Mouse (Mus musculus): Measurements from ENCODE around the gene Rwdd3. TPM values are rescaled to one million over a fixed set of nuclear protein-coding genes. Genes with fewer than 3 reads are reported as not detected.

Gene Rwdd3
- polyA plus RNA-seq, 1 experiment from 2014 or later: 4.6 TPM

- 79% methylated on average over 1 of the region's 1 CpGs for WGBS
- no peak for ATAC-seq (replicated peaks; ENCODE audit: low FRiP score)
Measured at GRCm38 (mm10) chr3:121176011-121176410, 4.5 kb upstream of the Rwdd3 start.

GRCm38 (mm10) chr3:121174248-121174945 lies 2.9 kb upstream of the Rwdd3 start:
- Histone ChIP-seq H3K9me3 (replicated peaks) (no peaks in the 10 kb centered on the region), H3K27ac (no peak overlapping the region), H3K4me3 (replicated peaks) (no peak overlapping the region), H3K27me3 (no peaks in the 10 kb centered on the region), H3K36me3 (no peaks in the 10 kb centered on the region), H3K9ac (no peak overlapping the region), H3K4me1 (0 out of 2 replicates have a peak, but pooled peaks cover 9% of the 10 kb centered on the region), H3K4me2 (no peak overlapping the region)
- 70% methylated on average over 9 of the region's 9 CpGs for WGBS
- no peak for ATAC-seq (replicated peaks; ENCODE audit: low FRiP score)

More at GRCm38 (mm10) chr3:121176011-121176410, 4.5 kb upstream of the Rwdd3 start:
- H3K27me3 ChIP-seq: no peaks in the 10 kb centered on the region
- H3K27ac ChIP-seq: no peak overlapping the region
- no peaks in the 10 kb centered on the region for H3K9me3 ChIP-seq (replicated peaks)
- H3K4me3 ChIP-seq (replicated peaks): no peak overlapping the region
- H3K4me1 ChIP-seq: 0 out of 2 replicates have a peak, but pooled peaks cover 4% of the 10 kb centered on the region
- H3K36me3 ChIP-seq: no peaks in the 10 kb centered on the region
- no peak overlapping the region for H3K9ac ChIP-seq
- H3K4me2 ChIP-seq: no peak overlapping the region

- no peak overlapping the region for H3K27ac ChIP-seq
- H3K27me3 ChIP-seq: no peaks in the 10 kb centered on the region
- H3K4me3 ChIP-seq (replicated peaks): no peak overlapping the region
- H3K9ac ChIP-seq: no peak overlapping the region
- H3K4me1 ChIP-seq: 0 out of 2 replicates have a peak, but pooled peaks cover 9% of the 10 kb centered on the region
- 85% methylated on average over 2 of the region's 2 CpGs for WGBS
- ATAC-seq (replicated peaks; ENCODE audit: low FRiP score): no peak
- no peaks in the 10 kb centered on the region for H3K9me3 ChIP-seq (replicated peaks)
- H3K36me3 ChIP-seq: no peaks in the 10 kb centered on the region
- no peak overlapping the region for H3K4me2 ChIP-seq
Measured at GRCm38 (mm10) chr3:121172718-121173117, 1.2 kb upstream of the Rwdd3 start.

- peak overlapping the region; percentile 66 for H3K4me3 ChIP-seq (replicated peaks)
- H3K27ac ChIP-seq: no peak overlapping the region
- H3K36me3 ChIP-seq: no peaks in the 10 kb centered on the region
- 37% methylated on average over 6 of the region's 6 CpGs for WGBS
- peak; percentile 13; the same call in 1 of the 2 replicates for ATAC-seq (replicated peaks; ENCODE audit: low FRiP score)
- no peaks in the 10 kb centered on the region for H3K27me3 ChIP-seq
- no peak overlapping the region for H3K9ac ChIP-seq
- 0 out of 2 replicates have a peak, but pooled peaks cover 9% of the 10 kb centered on the region for H3K4me1 ChIP-seq
- no peaks in the 10 kb centered on the region for H3K9me3 ChIP-seq (replicated peaks)
- H3K4me2 ChIP-seq: peak overlapping the region; percentile 84
Measured at GRCm38 (mm10) chr3:121171872-121172265, 374 bp upstream of the Rwdd3 start.

- no peak overlapping the region for H3K27ac ChIP-seq
- H3K9ac ChIP-seq: no peak overlapping the region
- peak overlapping the region; percentile 66 for H3K4me3 ChIP-seq (replicated peaks)
- H3K36me3 ChIP-seq: no peaks in the 10 kb centered on the region
- ATAC-seq (replicated peaks; ENCODE audit: low FRiP score): no peak
- H3K4me2 ChIP-seq: peak overlapping the region; percentile 84
- 0 out of 2 replicates have a peak, but pooled peaks cover 9% of the 10 kb centered on the region for H3K4me1 ChIP-seq
- H3K9me3 ChIP-seq (replicated peaks): no peaks in the 10 kb centered on the region
- H3K27me3 ChIP-seq: no peaks in the 10 kb centered on the region
- WGBS: 49% methylated on average over 7 of the region's 7 CpGs
Measured at GRCm38 (mm10) chr3:121170631-121171030, 864 bp downstream of the Rwdd3 start.

- Histone ChIP-seq H3K36me3 (no peaks in the 10 kb centered on the region), H3K4me2 (no peak overlapping the region), H3K27ac (no peak overlapping the region), H3K9ac (no peak overlapping the region), H3K27me3 (no peaks in the 10 kb centered on the region), H3K9me3 (replicated peaks) (no peaks in the 10 kb centered on the region), H3K4me3 (replicated peaks) (no peak overlapping the region), H3K4me1 (0 out of 2 replicates have a peak, but pooled peaks cover 9% of the 10 kb centered on the region)
- WGBS: 76% methylated on average over 15 of the region's 15 CpGs
- no peak for ATAC-seq (replicated peaks; ENCODE audit: low FRiP score)
Measured at GRCm38 (mm10) chr3:121169092-121169942, 2.2 kb downstream of the Rwdd3 start.

- no peak for ATAC-seq (replicated peaks; ENCODE audit: low FRiP score)
Measured at GRCm38 (mm10) chr3:121168581-121168980, 2.9 kb downstream of the Rwdd3 start.

GRCm38 (mm10) chr3:121163271-121163819 lies 8.2 kb downstream of the Rwdd3 start:
- ATAC-seq (replicated peaks; ENCODE audit: low FRiP score): no peak
- H3K9me3 ChIP-seq (replicated peaks): no peaks in the 10 kb centered on the region
- WGBS: 53% methylated on average over 7 of the region's 7 CpGs
- no peaks in the 10 kb centered on the region for H3K4me1 ChIP-seq
- H3K36me3 ChIP-seq: no peaks in the 10 kb centered on the region
- H3K27ac ChIP-seq: no peak overlapping the region
- no peak overlapping the region for H3K9ac ChIP-seq
- no peaks in the 10 kb centered on the region for H3K27me3 ChIP-seq
- H3K4me2 ChIP-seq: no peak overlapping the region
- no peak overlapping the region for H3K4me3 ChIP-seq (replicated peaks)

More at GRCm38 (mm10) chr3:121168581-121168980, 2.9 kb downstream of the Rwdd3 start:
- Histone ChIP-seq H3K4me3 (replicated peaks) (no peak overlapping the region), H3K4me2 (no peak overlapping the region), H3K36me3 (no peaks in the 10 kb centered on the region), H3K27ac (no peak overlapping the region), H3K4me1 (0 out of 2 replicates have a peak, but pooled peaks cover 9% of the 10 kb centered on the region), H3K9ac (no peak overlapping the region), H3K27me3 (no peaks in the 10 kb centered on the region), H3K9me3 (replicated peaks) (no peaks in the 10 kb centered on the region)
- 86% methylated on average over 8 of the region's 8 CpGs for WGBS

GRCm38 (mm10) chr3:121161661-121162060 lies 9.8 kb downstream of the Rwdd3 start:
- H3K27me3 ChIP-seq: no peaks in the 10 kb centered on the region

GRCm38 (mm10) chr3:121160424-121160823 lies 11.1 kb downstream of the Rwdd3 start:
- no peaks in the 10 kb centered on the region for H3K4me1 ChIP-seq
- no peak overlapping the region for H3K4me3 ChIP-seq (replicated peaks)
- no peak overlapping the region for H3K4me2 ChIP-seq
- 58% methylated on average over 4 of the region's 4 CpGs for WGBS
- H3K27ac ChIP-seq: no peak overlapping the region
- no peaks in the 10 kb centered on the region for H3K27me3 ChIP-seq
- H3K9me3 ChIP-seq (replicated peaks): no peaks in the 10 kb centered on the region
- ATAC-seq (replicated peaks; ENCODE audit: low FRiP score): no peak
- H3K36me3 ChIP-seq: no peaks in the 10 kb centered on the region
- no peak overlapping the region for H3K9ac ChIP-seq

More at GRCm38 (mm10) chr3:121161661-121162060, 9.8 kb downstream of the Rwdd3 start:
- H3K9me3 ChIP-seq (replicated peaks): no peaks in the 10 kb centered on the region
- no peaks in the 10 kb centered on the region for H3K36me3 ChIP-seq
- WGBS: 42% methylated on average over 2 of the region's 2 CpGs
- H3K27ac ChIP-seq: no peak overlapping the region
- no peak overlapping the region for H3K4me3 ChIP-seq (replicated peaks)
- no peak overlapping the region for H3K4me2 ChIP-seq
- H3K4me1 ChIP-seq: no peaks in the 10 kb centered on the region
- H3K9ac ChIP-seq: no peak overlapping the region
- no peak for ATAC-seq (replicated peaks; ENCODE audit: low FRiP score)

GRCm38 (mm10) chr3:121159566-121159965 lies 11.9 kb downstream of the Rwdd3 start:
- 62% methylated on average over 10 of the region's 10 CpGs for WGBS

GRCm38 (mm10) chr3:121158901-121159351 lies 12.6 kb downstream of the Rwdd3 start:
- 90% methylated on average over 16 of the region's 16 CpGs for WGBS
- no peaks in the 10 kb centered on the region for H3K9me3 ChIP-seq (replicated peaks)
- no peaks in the 10 kb centered on the region for H3K27me3 ChIP-seq
- H3K4me2 ChIP-seq: no peak overlapping the region
- no peaks in the 10 kb centered on the region for H3K4me1 ChIP-seq
- no peak for ATAC-seq (replicated peaks; ENCODE audit: low FRiP score)
- no peak overlapping the region for H3K9ac ChIP-seq
- H3K4me3 ChIP-seq (replicated peaks): no peak overlapping the region
- H3K36me3 ChIP-seq: no peaks in the 10 kb centered on the region
- H3K27ac ChIP-seq: no peak overlapping the region

More at GRCm38 (mm10) chr3:121159566-121159965, 11.9 kb downstream of the Rwdd3 start:
- Histone ChIP-seq H3K9ac (no peak overlapping the region), H3K9me3 (replicated peaks) (no peaks in the 10 kb centered on the region), H3K4me3 (replicated peaks) (no peak overlapping the region), H3K4me1 (no peaks in the 10 kb centered on the region), H3K36me3 (no peaks in the 10 kb centered on the region), H3K27ac (no peak overlapping the region), H3K4me2 (no peak overlapping the region), H3K27me3 (no peaks in the 10 kb centered on the region)
- ATAC-seq (replicated peaks; ENCODE audit: low FRiP score): no peak

Data from kidney, embryonic 15.5 days (tissue).